Mouse (Mus musculus) embryo, embryonic 10.5 days (tissue): ENCODE data around the gene Sphk2.
"Not testable (repeated sequence)": the region's sequence is repeated elsewhere in the genome, so short reads cannot be mapped to it uniquely, and the experiment has no call there.

Experiments used
- DNase-seq: peaks from one replicate; pipeline ENCODE4 v3.0.0-alpha.2; 2015; ENCODE audit warnings: low spot score

The Sphk2 gene

GRCm38 (mm10) chr7:45693921-45694591 is 23.7 kb downstream of the Sphk2 start, which contains the start of gene Sec1:
TSS of gene Sec1 (minus strand) at chr7:45694402.
- no peak for DNase-seq

DNA sequence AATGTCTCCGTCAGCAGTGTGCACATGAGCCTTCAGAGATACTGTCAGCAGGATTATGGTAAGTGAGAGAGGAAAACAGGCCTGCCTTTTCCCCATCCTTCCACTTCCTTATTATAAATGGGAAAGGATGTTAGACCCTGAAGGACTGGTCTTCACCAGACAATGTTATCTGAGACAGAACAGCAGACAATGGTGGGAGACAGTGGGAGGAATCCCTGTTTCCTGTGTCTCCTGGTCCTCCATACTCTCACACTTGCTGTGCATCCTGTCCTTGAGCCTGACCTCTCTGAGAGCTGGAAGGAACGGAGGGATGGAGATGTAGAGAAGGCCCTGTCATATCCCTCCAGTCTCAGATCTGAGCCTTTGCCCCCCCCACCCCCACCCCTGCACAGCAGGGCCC is 25.4 kb downstream of the Sphk2 start:
- DNase-seq, result no peak

GRCm38 (mm10) chr7:45689800-45690199 is 28.0 kb downstream of the Sphk2 start:
- DNase-seq, result no peak

GRCm38 (mm10) chr7:45689099-45689498 is 28.7 kb downstream of the Sphk2 start:
- no peak for DNase-seq

GRCm38 (mm10) chr7:45686841-45687240 is 31.0 kb downstream of the Sphk2 start:
- no peak for DNase-seq

DNA sequence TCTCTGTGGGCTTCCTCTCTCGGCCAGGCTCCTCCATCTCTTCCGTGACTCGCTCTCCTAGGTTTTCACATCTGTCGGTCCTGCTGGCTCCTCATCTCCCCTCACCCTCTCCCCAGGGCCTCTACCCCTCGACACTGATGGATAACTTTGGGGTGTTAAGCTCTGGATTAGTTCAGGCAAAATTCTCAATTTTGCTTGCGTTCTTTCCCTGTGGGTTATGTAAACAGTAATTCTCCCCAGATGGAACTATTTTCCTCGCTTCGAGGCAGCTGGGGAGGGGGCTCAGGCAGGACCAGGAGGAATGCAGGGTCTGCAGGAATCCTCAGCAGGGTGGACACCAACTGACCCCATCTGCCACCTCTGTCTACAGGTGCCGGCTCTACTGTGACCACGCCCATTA is 32.0 kb downstream of the Sphk2 start:
- no peak for DNase-seq

DNA sequence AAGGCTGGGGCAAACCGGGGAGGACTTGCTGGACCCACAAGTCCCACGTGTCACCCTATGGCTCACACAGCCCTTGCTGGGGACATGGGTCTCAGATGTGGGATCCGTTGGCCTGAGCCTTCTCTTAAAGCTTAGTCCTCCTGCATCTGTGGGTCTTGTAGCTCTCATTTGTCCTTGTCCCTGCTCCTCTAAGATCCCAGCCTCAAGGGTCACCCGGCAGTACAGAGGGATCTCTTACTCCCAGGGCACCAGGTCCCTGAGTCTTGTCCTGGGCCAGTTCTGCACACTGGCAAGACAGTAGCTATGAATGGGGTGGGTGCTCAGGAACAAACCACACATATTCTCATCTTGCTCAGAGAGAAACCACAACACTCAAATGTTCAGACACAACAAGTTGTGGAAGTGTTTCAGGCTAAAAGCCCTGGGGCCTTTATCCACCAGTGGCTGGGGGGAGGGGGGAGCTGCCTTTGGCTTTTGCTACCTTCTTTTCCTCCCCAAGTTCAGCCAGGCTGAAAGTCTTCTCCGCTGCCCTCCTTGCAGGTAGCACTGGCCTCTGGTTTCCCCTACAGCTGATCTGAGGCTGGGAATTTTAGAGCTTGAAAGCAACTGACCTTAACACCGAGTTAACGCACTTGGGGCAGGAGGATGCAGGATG is 34.3 kb downstream of the Sphk2 start, which contains the start of gene Ntn5:
Ntn5 (plus strand) TSS at position 627 of the 655 bp plus-strand sequence.
- no peak for DNase-seq

- peak; percentile 95 for DNase-seq
Measured at GRCm38 (mm10) chr7:45682144-45683126, 35.4 kb downstream of the Sphk2 start.

DNA sequence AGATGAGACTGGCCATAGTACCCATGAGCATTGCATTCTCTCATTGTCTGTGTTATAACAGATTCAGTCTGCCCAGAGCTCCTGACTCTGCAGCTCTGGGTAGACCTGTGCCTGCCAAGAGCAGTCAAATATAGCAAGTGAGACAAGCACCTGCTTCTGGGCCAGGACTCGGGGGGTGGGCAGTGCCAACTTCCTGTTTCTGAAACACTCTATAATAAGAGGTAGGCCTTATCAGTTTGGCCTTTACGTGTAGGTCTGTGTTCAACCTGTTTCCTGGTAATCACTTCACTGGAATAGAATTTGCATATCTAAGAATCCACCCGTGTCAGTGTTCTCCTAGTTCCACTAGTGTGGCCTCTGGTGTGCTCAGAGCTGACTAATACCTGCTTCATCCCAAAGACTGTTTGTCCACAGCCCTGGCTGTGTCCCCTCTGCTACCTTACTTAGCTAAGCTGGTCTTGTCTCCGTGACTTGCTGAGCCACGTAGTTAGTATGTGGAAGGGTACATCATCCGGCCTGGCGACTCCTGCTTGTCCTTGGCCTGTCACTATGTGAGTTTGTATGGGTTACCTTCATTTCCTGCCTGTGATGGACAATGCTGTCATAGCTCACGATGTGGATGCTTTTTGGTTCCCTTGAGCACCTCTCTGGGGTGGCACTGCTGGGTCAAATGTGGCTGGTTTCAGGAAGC is 36.6 kb downstream of the Sphk2 start:
- no peak for DNase-seq

- DNase-seq, result no peak
Measured at GRCm38 (mm10) chr7:45679966-45680621, 37.7 kb downstream of the Sphk2 start.

- DNase-seq, result no peak
Measured at GRCm38 (mm10) chr7:45678513-45678912, 39.3 kb downstream of the Sphk2 start.

DNA sequence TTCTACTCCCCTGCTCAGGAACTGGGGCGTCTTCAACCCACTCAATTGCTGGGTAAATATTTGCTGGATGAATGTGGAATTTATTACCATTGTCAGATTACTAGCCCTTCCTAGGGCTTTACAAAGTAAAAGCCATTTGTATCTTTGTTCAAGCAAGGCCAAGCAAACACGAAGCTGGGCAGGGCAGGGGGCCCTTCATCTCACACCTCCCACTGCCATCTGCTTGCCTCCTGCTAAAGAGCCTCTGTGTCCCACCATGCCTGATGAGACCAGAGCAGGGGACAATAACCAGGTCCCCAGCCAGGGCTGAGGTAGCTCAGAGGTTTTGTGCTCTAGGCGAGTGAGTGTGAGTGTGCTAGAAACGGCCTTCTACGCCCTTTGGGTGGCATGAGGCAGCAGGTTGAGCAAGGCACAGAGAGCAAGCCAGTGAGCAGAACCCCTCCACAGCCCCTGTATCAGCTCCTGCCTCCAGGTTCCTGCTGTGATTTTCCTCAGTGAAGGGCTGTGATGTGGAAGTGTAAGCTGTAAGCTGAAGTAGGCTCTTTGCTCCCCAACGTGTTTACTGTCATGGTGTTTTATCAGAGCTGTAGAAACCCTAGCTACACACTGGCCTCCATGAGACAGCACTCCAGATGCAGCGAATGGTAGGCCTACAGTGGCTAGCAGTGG is 40.0 kb downstream of the Sphk2 start:
- no peak for DNase-seq

DNA sequence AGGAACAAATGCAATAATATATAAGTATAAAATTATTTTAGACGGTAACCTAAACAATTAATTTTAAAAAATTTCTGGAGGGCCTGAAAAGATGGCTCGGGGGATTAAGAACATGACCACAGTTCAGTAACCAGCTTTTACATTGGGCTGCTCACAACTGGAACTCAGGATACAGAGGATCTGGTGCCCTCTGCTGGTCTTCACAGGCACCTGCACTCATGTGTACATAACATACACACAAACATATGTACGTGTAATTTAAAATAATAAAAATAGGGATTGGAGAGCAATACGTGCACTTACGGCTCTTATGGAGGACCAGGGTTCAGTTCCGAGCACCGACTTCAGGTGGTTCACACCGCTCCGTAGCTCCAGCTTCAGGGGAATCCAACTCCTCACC is 48.9 kb downstream of the Sphk2 start:
- DNase-seq, result no peak

DNA sequence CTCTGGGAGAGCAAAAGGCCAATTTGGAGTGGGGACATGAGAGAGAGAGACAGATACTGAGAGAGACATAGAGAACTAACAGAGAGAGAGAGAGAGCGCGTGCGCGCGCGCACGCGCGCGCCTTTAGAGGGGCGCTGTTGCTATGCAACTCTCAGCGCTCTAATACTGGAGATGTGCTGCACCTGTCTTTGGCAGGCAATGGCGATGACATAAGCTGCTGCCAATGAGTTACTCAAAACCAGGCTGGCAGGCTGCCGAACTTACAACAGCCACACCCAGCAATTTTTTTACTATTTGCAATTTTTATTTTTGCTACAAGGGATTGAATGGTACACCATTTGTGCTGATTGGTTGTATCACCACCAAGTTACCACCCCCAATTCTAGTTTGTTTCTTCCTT is 50.0 kb downstream of the Sphk2 start:
- no peak for DNase-seq

DNA sequence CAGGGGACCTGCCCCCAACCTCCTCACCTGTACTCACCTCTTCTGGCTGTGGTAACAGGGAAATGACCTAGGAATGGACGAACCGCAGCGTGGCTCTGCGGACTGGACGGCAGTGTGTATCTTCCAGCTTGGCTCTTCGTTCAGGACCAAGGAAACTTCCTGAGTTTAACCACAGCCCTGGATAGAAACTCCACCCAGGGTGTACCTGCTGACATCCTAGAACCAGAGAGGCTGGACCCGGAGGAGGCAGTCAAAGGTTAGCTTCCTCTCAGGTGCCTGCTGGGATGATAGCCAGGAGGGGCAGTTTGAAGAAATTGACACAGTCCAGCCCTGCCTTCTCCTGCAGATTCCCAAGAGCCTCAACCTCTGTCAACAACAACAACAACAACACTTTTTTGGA is 51.6 kb downstream of the Sphk2 start, which contains the start of gene Fut2:
Fut2 (minus strand) TSS at position 234 of the 400 bp plus-strand sequence.
- DNase-seq, result no peak

DNA sequence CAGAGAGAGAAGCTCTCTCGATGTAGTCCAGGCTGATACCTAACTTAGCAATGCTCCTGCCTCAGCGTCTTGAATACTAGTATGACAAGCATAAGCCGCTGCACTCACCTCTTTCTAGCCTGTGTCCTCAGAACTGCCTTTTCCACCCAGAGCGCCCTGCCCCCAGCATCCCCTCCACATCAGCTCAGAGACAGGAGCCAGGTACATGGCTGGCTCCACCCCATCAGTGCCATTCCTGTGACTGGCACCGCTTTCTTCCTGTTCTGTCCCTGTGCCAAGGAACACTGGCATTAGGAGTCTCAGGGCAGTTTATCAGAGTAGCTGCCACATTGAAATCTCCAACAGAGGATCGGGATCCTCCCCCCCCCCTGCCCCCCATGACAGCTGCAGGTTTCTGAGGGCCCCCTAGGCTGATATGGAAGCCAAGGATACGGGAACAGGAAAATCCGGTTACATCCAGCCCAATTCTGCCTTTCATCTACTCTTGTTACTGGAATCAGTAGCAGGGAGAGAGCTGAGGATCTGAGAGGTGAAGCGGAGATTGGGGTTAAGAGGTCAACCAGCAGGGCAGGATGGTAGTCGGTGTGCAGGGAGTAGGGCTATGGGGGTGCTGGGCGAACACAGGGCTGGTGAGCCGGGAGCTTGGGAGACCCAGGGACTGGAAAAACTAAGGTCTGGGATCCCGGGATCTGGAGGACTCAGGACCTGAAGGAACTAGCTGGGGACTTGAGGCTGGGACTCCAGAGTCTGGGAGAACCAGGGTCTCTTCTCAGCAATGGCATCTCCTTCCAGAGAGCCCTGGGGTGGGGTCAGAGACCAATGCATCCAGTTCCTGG is 52.3 kb downstream of the Sphk2 start:
- peak; percentile 37 for DNase-seq

DNA sequence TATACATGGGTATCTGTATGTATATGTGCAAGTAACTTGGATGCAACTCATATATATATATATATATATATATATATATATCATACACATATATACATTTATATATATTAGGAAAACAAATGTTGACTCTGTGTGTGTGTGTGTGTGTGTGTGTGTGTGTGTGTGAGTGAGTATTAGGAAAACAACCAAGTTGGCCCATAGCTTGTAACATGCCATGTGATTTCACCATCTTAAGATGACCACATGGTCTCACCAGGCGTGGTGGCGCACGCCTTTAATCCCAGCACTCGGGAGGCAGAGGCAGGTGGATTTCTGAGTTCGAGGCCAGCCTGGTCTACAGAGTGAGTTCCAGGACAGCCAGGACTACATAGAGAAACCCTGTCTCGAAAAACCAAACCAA is 56.1 kb downstream of the Sphk2 start:
- not testable (repeated sequence) for DNase-seq

GRCm38 (mm10) chr7:45660746-45661478 is 56.9 kb downstream of the Sphk2 start:
- DNase-seq, result no peak
